Mouse (Mus musculus) neural tube, embryonic 15.5 days (tissue): Measurements from ENCODE around the gene Tuba4a. TPM values are rescaled to one million over a fixed set of nuclear protein-coding genes. Genes with fewer than 3 reads are reported as not detected.
"Not testable (repeated sequence)": the region's sequence is repeated elsewhere in the genome, so short reads cannot be mapped to it uniquely, and the experiment has no call there.

Experiments
- ATAC-seq: fragments of 200-750 bp; cut with Nextera tagmentation; 2 replicates; pipeline ENCODE4 v1.8.0; 2017; ENCODE audit warnings: mild to moderate bottlenecking, moderate TSS enrichment, moderate library complexity; ENCODE audit not compliant: low FRiP score
- H3K27ac ChIP-seq: fragments of 300-500 bp; sonication (generic); replicated peaks from 2 replicates; pipeline ENCODE4 v1.5.1; 2015; ENCODE audit warnings: mild to moderate bottlenecking, inconsistent platforms
- H3K27me3 ChIP-seq: fragments of 300-500 bp; sonication (generic); replicated peaks from 2 replicates; pipeline ENCODE4 v1.6.1; 2015; ENCODE audit warnings: inconsistent platforms
- H3K36me3 ChIP-seq: fragments of 300-500 bp; sonication (generic); 2 replicates; pipeline ENCODE4 v1.6.1; 2015; ENCODE audit warnings: inconsistent platforms
- H3K4me1 ChIP-seq: fragments of 300-500 bp; sonication (generic); 2 replicates; pipeline ENCODE4 v1.6.1; 2015; ENCODE audit warnings: inconsistent platforms
- H3K4me2 ChIP-seq: fragments of 300-500 bp; sonication (generic); 2 replicates; pipeline ENCODE4 v1.6.1; 2015; ENCODE audit warnings: inconsistent platforms, mild to moderate bottlenecking, moderate library complexity
- H3K4me3 ChIP-seq: fragments of 300-500 bp; sonication (generic); replicated peaks from 2 replicates; pipeline ENCODE4 v1.5.1; 2015; ENCODE audit warnings: mild to moderate bottlenecking, inconsistent platforms
- H3K9ac ChIP-seq: fragments of 300-500 bp; sonication (generic); replicated peaks from 2 replicates; pipeline ENCODE4 v1.6.1; 2015; ENCODE audit warnings: mild to moderate bottlenecking, inconsistent platforms
- H3K9me3 ChIP-seq: fragments of 300-500 bp; sonication (generic); replicated peaks from 2 replicates; pipeline ENCODE4 v1.6.1; 2016; ENCODE audit warnings: inconsistent platforms
- WGBS: fragments of 180-500 bp; shearing (Covaris S2); methylation state at CpG from one replicate; pipeline ENCODE4 v1.1.7; 2015; ENCODE audit warnings: mixed read lengths; 5-methylcytosine and 5-hydroxymethylcytosine counted together
- polyA plus RNA-seq: library from polyadenylated mRNA; unstranded; fragments of >200 nt; fragmentation: Nextera tagmentation; extraction: Ambion mirVana; gene quantifications from 2 replicates; pipeline ENCODE4 v1.2.1, GENCODE M21; 2015

The Tuba4a gene
- polyA plus RNA-seq, 1 experiment from 2014 or later: 44.6 TPM

DNA sequence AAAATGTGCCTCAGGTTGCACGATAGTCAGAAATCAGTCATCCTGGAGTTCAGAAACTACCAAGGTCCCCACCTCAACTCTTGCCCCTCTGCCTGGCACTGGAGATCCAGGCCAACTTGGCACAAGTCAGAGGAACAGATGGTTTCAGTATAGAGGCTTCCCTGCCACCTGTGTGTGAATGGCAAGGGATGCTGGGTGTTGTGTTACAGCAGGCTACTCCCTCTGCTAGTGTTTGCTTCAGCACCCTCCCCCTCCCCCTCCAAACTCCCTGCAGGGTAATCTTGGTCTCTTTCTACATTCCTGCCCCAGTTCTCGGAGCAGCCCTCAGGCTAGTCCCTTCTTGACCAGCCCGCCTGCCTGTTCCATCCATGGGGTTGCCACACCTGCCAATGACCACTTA is 30.8 kb upstream of the Tuba4a start:
- H3K4me3 ChIP-seq: no peak overlapping the region
- 0 out of 2 replicates have a peak, but pooled peaks cover 2% of the 10 kb centered on the region for H3K36me3 ChIP-seq
- no peak overlapping the region for H3K27ac ChIP-seq
- H3K9me3 ChIP-seq: no peaks in the 10 kb centered on the region
- H3K27me3 ChIP-seq: no peaks in the 10 kb centered on the region
- ATAC-seq: no peak
- no peak overlapping the region for H3K9ac ChIP-seq
- H3K4me1 ChIP-seq: peaks cover 16% of the 10 kb centered on the region
- no peak overlapping the region for H3K4me2 ChIP-seq
- WGBS: 60% methylated on average over 3 of the region's 3 CpGs

DNA sequence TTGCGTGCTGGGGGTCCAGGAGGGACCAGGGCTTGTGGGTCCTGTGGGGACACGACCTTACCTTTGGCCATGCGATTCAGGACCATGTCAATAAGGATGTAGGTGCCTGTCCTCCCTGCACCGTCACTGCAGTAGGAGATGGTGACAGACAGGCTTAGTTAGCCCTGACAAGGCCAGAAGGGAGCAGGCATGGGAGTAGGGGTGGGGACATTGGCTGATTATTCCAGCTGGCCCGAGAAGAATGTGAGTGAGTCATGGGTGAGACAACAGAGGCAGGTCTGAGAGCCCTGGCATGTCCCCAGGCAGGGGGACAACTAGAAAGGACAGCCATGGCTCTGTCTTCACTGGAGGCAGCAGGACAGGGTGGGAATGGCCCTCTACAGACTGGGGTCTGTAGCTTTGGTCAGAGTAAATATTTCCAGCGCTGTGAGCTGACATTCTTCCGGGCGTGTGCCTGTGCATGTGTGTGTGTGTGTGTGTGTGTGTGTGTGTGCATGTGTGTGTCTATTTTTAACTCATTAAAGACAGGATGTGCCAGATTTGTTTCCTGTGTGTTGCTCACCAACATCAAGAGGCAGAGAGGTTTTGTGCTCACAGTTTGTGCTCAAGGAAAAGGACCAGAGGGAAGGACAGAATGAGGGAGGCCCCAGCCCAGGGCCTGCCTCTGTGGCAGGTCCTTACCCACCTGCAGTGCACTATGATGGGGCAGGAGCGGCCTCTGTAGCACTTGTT is 28.5 kb upstream of the Tuba4a start:
- peaks cover 12% of the 10 kb centered on the region for H3K36me3 ChIP-seq
- 53% methylated on average over 9 of the region's 9 CpGs for WGBS
- H3K4me1 ChIP-seq: peaks cover 16% of the 10 kb centered on the region
- H3K9me3 ChIP-seq: no peaks in the 10 kb centered on the region
- H3K9ac ChIP-seq: no peak overlapping the region
- H3K4me2 ChIP-seq: no peak overlapping the region
- ATAC-seq: no peak
- no peak overlapping the region for H3K4me3 ChIP-seq
- H3K27ac ChIP-seq: no peak overlapping the region
- H3K27me3 ChIP-seq: no peaks in the 10 kb centered on the region

DNA sequence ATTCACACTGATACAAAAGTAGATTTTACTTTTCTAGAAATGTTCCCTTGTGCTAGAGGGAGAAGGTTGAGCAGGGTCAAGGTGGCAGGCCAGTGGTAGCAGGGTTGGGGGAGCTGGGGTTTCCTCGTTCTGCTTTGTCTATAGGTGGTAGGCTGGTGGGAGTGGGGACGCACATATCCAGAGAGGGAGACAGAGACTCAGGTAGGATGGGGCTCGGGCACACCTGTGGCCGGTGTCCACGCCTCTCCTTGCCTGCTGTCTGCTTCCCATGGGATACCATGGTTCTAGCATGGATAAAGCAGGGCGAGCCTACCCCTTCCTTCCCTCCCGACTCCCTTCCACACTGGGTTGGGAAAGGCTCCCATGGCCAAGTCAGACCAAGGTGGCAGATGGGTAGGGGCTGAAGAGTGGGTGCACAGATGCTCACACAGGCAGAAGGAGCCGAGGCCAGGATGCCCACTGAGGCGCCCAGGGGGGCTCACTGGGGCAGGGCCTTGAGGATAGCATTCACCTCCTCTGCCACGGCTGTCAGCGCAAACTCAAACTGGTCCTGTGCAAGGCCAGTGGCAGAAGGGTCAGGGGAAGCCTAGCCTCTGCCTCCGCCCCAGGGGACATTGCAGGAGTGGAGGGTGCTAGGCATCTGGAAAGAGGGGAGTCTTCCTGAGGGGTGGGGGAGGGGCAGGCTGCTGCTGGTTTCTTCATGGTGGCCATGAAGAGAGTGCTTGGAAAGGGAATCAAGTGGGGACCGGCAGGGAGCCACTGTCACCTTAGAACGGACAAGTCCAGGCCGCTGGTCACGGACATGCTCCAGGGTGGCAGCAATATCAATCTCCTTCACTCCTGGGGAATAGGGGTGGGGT is 27.6 kb upstream of the Tuba4a start:
- H3K9me3 ChIP-seq: no peaks in the 10 kb centered on the region
- H3K27me3 ChIP-seq: no peaks in the 10 kb centered on the region
- peaks cover 16% of the 10 kb centered on the region for H3K4me1 ChIP-seq
- no peak for ATAC-seq
- H3K4me3 ChIP-seq: no peak overlapping the region
- H3K36me3 ChIP-seq: peaks cover 12% of the 10 kb centered on the region
- 84% methylated on average over 16 of the region's 16 CpGs for WGBS
- H3K9ac ChIP-seq: no peak overlapping the region
- H3K4me2 ChIP-seq: no peak overlapping the region
- H3K27ac ChIP-seq: no peak overlapping the region

DNA sequence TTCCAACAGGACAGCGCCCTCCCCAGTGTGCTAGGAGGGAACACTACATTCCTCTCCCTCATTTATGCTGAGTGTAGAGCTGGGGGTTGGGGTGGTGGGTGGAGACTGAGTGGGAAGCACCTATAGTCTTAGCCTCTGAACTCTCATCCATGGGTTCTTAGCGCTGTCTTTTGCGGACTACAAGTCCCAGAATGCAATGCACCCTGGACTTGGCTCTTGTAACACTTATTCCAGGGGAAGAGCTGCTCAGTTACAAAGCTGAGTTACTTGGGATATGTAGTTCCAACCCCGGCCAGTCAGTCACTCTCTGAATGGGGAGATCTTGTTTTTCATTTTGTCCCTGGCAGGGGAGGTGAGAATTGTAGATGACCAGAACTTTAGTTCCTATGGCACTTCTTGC is 25.2 kb upstream of the Tuba4a start:
- peak; percentile 77 for ATAC-seq
- Histone ChIP-seq H3K27ac (no peak overlapping the region), H3K9ac (no peak overlapping the region), H3K4me3 (no peak overlapping the region), H3K4me1 (peaks cover 9% of the 10 kb centered on the region; the same call in 1 of the 2 replicates), H3K4me2 (no peak overlapping the region), H3K27me3 (no peaks in the 10 kb centered on the region), H3K36me3 (peaks cover 32% of the 10 kb centered on the region), H3K9me3 (no peaks in the 10 kb centered on the region)
- 32% methylated on average over 4 of the region's 4 CpGs for WGBS

DNA sequence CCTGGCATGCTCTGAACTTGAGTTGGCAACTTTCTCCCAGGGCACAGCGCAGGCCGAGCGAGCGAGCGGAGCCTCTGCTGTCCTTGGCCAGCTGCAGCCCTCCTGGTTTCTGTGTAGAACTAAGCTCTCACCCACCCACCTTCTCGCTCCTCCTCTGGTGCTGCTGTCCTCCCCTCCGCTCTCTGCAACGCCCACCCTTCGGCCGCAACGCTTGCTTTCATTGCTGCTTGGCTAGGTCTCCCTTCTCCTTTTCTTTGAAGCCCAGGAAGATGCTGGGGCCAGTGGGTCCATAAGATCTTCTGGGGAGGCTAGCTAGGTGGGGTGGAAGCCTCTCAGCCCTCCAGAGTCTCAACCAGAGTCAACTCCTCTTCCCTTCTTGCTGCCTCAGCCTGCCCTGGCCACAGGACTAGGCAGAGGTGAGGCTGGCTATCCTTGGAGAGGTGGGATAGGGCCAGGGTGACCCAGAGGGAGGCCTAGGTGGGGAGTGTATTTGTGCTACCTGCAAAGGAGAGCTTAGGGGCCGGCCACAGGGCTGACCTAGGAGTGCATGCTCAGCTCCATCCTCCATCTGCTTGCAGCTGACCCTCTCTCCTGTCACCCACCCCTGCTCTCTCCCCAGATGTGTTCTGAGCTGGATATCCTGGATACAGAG is 24.6 kb upstream of the Tuba4a start:
- H3K27me3 ChIP-seq: no peaks in the 10 kb centered on the region
- no peak overlapping the region for H3K9ac ChIP-seq
- peaks cover 37% of the 10 kb centered on the region for H3K36me3 ChIP-seq
- peaks cover 9% of the 10 kb centered on the region; the same call in 1 of the 2 replicates for H3K4me1 ChIP-seq
- 90% methylated on average over 12 of the region's 12 CpGs for WGBS
- H3K4me2 ChIP-seq: no peak overlapping the region
- H3K9me3 ChIP-seq: no peaks in the 10 kb centered on the region
- 0 out of 2 replicates have a peak, but pooled peaks have one; percentile 11 for ATAC-seq
- H3K4me3 ChIP-seq: no peak overlapping the region
- no peak overlapping the region for H3K27ac ChIP-seq

DNA sequence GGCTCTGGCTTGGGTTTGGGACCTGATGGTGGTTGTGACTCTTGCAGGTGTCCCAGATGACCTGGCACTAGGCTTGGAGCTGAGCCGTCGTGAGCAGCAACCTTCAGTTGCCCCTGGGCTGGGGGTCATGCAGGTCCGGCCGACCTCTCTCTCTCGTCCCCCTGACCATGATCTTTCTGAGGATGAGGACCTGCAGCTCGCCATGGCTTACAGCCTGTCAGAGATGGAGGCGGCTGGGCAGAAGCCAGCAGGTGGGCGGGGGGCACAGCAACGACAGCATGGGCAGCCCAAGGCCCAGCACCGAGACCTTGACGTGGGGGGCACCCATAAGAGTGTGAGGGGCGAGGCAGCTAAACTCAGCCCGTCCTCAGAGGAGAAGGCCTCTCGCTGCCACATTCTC is 23.7 kb upstream of the Tuba4a start:
- no peak overlapping the region for H3K9ac ChIP-seq
- WGBS: 90% methylated on average over 14 of the region's 14 CpGs
- peaks cover 37% of the 10 kb centered on the region for H3K36me3 ChIP-seq
- no peak overlapping the region for H3K4me3 ChIP-seq
- H3K9me3 ChIP-seq: no peaks in the 10 kb centered on the region
- peaks cover 9% of the 10 kb centered on the region; the same call in 1 of the 2 replicates for H3K4me1 ChIP-seq
- H3K27me3 ChIP-seq: no peaks in the 10 kb centered on the region
- no peak overlapping the region for H3K27ac ChIP-seq
- ATAC-seq: no peak
- no peak overlapping the region for H3K4me2 ChIP-seq

DNA sequence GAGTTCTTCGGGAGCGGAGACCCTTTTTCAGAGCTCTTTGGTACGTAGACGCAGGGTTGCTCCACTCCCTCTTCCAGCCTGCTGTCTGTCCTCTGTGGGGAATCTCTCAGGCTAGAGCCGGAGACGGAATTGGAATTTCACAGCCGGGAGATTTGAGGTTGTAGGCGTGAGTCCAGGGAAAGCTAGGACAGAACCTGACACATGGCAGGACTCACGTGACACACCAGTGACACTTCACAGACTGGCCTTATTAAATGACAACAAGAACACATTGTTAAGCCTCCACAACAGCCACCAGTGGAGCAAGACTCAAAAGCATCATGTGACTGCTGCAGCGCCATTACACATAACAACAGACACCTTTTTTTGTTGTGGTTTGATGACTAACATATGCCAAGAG is 19.9 kb upstream of the Tuba4a start:
- no peak for ATAC-seq
- Histone ChIP-seq H3K27me3 (no peaks in the 10 kb centered on the region), H3K4me1 (peaks cover 26% of the 10 kb centered on the region), H3K9me3 (no peaks in the 10 kb centered on the region), H3K36me3 (peaks cover 37% of the 10 kb centered on the region), H3K4me2 (no peak overlapping the region), H3K4me3 (no peak overlapping the region), H3K9ac (no peak overlapping the region), H3K27ac (no peak overlapping the region)
- WGBS: 89% methylated on average over 10 of the region's 10 CpGs

DNA sequence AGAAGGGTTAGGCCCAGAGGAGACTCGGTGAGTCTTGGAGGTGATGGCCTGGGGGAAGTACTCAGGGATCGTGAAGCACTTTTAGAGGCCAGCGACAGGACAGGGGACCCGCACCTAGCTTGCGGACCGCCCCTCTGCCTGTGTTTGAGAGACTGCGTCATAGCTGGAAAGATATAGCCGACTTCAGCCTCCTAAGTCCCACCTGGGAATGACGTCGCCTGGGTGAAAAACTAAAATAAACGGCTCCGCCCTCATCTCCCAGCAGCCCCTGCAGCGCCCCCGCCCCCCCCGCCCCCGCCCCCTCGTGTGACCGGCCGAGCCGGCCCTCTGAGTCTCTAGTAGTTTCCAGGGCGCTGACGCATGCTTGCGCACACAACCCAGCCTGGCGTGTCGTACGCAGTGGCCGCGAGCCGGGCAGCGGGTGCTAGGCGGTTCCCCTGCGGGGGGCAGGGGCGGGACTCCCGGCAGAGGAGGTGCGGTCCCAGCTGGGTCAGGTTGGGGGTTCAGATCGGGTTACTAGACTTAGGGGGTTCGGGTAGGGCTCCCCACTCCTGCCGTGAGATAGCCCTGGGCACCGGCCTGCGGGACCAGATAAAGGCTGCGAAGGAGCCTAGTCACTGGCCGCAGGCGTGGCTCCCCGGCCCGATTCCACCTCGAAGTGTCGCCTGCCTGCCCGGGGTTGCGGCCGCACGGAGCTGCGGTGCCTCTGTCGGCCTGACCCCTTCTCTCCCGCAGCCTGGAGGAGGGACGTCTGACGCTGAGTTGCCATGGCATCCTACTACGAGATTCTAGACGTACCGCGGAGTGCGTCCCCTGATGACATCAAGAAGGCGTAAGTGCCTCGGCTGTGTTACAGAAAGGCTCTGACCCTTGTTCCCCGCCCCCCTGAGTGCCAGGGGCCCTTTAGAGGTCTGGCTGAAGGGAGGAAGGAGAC is 16.7 kb upstream of the Tuba4a start, which contains the start of gene Dnajb2:
Gene Dnajb2, plus strand, starts transcription at position 290 of the 934 bp plus-strand sequence.
- Histone ChIP-seq H3K4me2 (peak within 1 kb of the TSS; percentile 78), H3K27ac (peak within 1 kb of the TSS; percentile 92), H3K9me3 (no peaks in the 10 kb centered on the region), H3K9ac (peak within 1 kb of the TSS; percentile 83), H3K4me3 (peak within 1 kb of the TSS; percentile 80), H3K36me3 (peaks cover 17% of the 10 kb centered on the region), H3K4me1 (peaks cover 27% of the 10 kb centered on the region), H3K27me3 (no peaks in the 10 kb centered on the region)
- under 1% methylated on average over 63 of the region's 64 CpGs for WGBS
- ATAC-seq: peak; percentile 89

DNA sequence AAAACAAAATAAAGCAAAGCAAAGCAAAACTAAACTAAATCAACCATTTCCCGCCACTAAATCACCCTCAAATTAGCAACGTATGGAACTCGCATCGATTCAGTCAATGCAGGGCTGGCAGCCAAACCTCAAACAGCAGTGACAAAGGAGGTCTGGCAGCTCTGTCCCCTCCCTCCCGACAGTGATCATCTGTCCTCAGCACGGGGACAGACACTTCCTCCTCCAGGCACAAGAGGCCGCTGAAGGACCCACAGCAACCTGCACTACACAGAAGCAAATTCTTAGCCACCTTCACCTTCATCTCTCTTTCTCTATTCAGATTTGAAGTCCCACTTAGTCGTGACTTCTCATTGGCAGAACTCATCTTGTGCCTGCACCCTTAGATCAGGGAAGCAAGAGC is 14.9 kb upstream of the Tuba4a start:
- H3K4me3 ChIP-seq: no peak overlapping the region
- WGBS: under 1% methylated on average over 8 of the region's 8 CpGs
- H3K27ac ChIP-seq: no peak overlapping the region
- H3K4me1 ChIP-seq: peaks cover 27% of the 10 kb centered on the region
- peak overlapping the region; percentile 22; the same call in 1 of the 2 replicates for H3K4me2 ChIP-seq
- no peaks in the 10 kb centered on the region for H3K9me3 ChIP-seq
- H3K27me3 ChIP-seq: 0 out of 2 replicates have a peak, but pooled peaks cover 2% of the 10 kb centered on the region
- peaks cover 2% of the 10 kb centered on the region for H3K36me3 ChIP-seq
- H3K9ac ChIP-seq: no peak overlapping the region
- peak; percentile 51; the same call in 1 of the 2 replicates for ATAC-seq

DNA sequence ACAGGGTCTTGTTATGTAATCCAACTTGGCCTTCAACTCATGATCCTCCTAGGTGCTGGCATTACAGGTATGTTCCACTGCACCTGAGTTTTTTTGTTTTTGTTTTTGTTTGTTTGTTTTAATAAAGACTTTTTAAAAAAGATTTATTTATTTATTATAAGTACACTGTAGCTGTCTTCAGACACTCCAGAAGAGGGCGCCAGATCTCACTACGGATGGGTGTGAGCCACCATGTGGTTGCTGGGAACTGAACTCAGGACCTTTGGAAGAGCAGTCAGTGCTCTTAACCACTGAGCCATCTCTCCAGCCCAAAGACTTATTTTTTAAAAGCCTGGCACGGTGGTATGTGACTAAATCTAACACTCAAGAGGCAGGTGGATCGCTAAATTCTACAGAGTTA is 12.8 kb upstream of the Tuba4a start:
- 70% methylated on average over 4 of the region's 4 CpGs for WGBS

More for the DNA sequence above, 12.8 kb upstream of the Tuba4a start:
- H3K9me3 ChIP-seq, H3K27me3 ChIP-seq, H3K36me3 ChIP-seq, H3K9ac ChIP-seq, H3K27ac ChIP-seq, H3K4me2 ChIP-seq, ATAC-seq, H3K4me3 ChIP-seq: not testable (repeated sequence)
- H3K4me1 ChIP-seq: peaks cover 26% of the 10 kb centered on the region
